Mouse (Mus musculus): ENCODE measurements at regions not wholly inside any gene's neighbourhood (a gene's known extent, or its start where the extent isn't known, plus 50 kb on each side); places are given as distances from the start of the nearest gene placed in this dataset.

- DNase-seq, result no peak
These were observed 53.6 kb upstream of the Wdfy3 start for GRCm38 (mm10) chr5:102123285-102123684.

GRCm38 (mm10) chr5:102126737-102127136 lies 57.0 kb upstream of the Wdfy3 start:
- DNase-seq, result peak; percentile 60

- no peak for DNase-seq
These were observed 78.3 kb upstream of the Wdfy3 start for GRCm38 (mm10) chr5:102147991-102148390.

GRCm38 (mm10) chr5:102149481-102150129 lies 79.9 kb upstream of the Wdfy3 start:
- DNase-seq, result peak; percentile 74

GRCm38 (mm10) chr5:102159621-102160020 lies 89.9 kb upstream of the Wdfy3 start:
- no peak for DNase-seq

- DNase-seq, result no peak
These were observed 98.3 kb upstream of the Wdfy3 start for GRCm38 (mm10) chr5:102167981-102168380.

- no peak for DNase-seq
These were observed 102.1 kb upstream of the Wdfy3 start for GRCm38 (mm10) chr5:102171808-102172207.

- no peak for DNase-seq
These were observed 110.5 kb upstream of the Wdfy3 start for GRCm38 (mm10) chr5:102180250-102180649.

- peak; percentile 64 for DNase-seq
These were observed 119.2 kb upstream of the Wdfy3 start for GRCm38 (mm10) chr5:102188951-102189350.

- DNase-seq, result no peak
These were observed 136.7 kb upstream of the Wdfy3 start for GRCm38 (mm10) chr5:102206456-102206855.

- peak; percentile 73 for DNase-seq
These were observed 137.2 kb upstream of the Wdfy3 start for GRCm38 (mm10) chr5:102206953-102207352.

GRCm38 (mm10) chr5:102213145-102213544 lies 143.4 kb upstream of the Wdfy3 start:
- DNase-seq, result peak; percentile 66

GRCm38 (mm10) chr5:102227131-102227530 lies 157.4 kb upstream of the Wdfy3 start:
- no peak for DNase-seq

GRCm38 (mm10) chr5:102242614-102243013 lies 172.9 kb upstream of the Wdfy3 start:
- no peak for DNase-seq

GRCm38 (mm10) chr5:102244706-102245105 lies 175.0 kb upstream of the Wdfy3 start:
- DNase-seq, result no peak

- no peak for DNase-seq
These were observed 179.0 kb upstream of the Wdfy3 start for GRCm38 (mm10) chr5:102248747-102249146.

GRCm38 (mm10) chr5:102251076-102251475 lies 181.4 kb upstream of the Wdfy3 start:
- DNase-seq, result peak; percentile 14

- DNase-seq, result peak; percentile 56
These were observed 184.1 kb upstream of the Wdfy3 start for GRCm38 (mm10) chr5:102253786-102254185.

- no peak for DNase-seq
These were observed 187.4 kb upstream of the Wdfy3 start for GRCm38 (mm10) chr5:102257104-102257503.

GRCm38 (mm10) chr5:102261621-102262020 lies 191.9 kb upstream of the Wdfy3 start:
- DNase-seq, result peak; percentile 76

- DNase-seq, result no peak
These were observed 196.7 kb upstream of the Wdfy3 start for GRCm38 (mm10) chr5:102266451-102266850.

- DNase-seq, result no peak
These were observed 197.4 kb upstream of the Wdfy3 start for GRCm38 (mm10) chr5:102267150-102267549.

- no peak for DNase-seq
These were observed 199.5 kb upstream of the Wdfy3 start for GRCm38 (mm10) chr5:102269204-102269603.

- DNase-seq, result no peak
These were observed 205.6 kb upstream of the Arhgap24 start for GRCm38 (mm10) chr5:102275621-102276020.
